Mouse (Mus musculus): ENCODE results near the gene Atp4a.
"Not testable (repeated sequence)": the region's sequence is repeated elsewhere in the genome, so short reads cannot be mapped to it uniquely, and the experiment has no call there.

The Atp4a gene

GRCm38 (mm10) chr7:30730064-30730722, 18.2 kb downstream of the Atp4a start:
- DNase-seq: not testable (repeated sequence)

DNA sequence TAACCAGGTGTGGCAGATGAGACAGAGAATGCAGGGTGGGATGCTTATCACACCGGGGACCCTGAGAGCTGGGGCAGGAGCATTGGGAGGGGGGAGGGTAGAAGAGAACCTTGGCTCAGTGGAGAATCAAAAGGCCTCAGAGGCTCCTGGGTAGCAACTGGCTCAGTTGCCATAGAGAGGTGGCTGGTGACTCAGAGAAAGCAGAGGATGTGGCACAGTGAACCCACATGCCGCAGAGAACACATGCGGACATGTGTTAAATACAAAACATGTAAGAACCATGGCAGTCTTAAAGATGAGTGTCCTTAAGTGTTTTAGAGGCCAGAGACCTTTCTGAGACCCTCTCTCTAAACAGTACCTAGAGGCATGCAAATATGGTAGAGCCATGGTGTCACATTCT, 24.2 kb downstream of the Atp4a start:
- DNase-seq: no peak

DNA sequence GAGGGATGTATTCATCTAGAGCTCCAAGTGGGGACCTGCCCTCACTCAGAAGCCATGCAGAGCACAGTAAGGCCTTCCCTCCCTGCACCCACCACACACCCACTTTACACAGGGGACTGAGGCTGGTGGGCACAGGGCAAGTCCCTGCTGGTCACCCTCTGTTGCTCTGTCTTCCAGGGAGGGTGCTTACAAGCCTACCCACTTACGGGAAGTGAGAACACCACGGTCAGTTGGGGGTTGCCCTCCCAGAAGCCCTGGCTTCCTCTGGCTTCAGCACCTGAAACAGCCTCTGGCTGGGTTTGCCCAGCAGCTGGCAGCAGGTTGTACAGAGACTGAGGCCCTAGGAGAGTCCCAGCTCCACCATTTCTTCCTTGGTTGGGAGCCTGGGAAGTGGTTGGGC, 30.6 kb downstream of the Atp4a start:
- DNase-seq: not testable (repeated sequence)

GRCm38 (mm10) chr7:30743617-30744016, 31.6 kb downstream of the Atp4a start, which contains the start of gene Gapdhs:
Gene Gapdhs, minus strand, starts transcription at chr7:30743681.
- not testable (repeated sequence) for DNase-seq

GRCm38 (mm10) chr7:30744022-30744598, 32.1 kb downstream of the Atp4a start:
- peak; percentile 41 to 62 for DNase-seq

DNA sequence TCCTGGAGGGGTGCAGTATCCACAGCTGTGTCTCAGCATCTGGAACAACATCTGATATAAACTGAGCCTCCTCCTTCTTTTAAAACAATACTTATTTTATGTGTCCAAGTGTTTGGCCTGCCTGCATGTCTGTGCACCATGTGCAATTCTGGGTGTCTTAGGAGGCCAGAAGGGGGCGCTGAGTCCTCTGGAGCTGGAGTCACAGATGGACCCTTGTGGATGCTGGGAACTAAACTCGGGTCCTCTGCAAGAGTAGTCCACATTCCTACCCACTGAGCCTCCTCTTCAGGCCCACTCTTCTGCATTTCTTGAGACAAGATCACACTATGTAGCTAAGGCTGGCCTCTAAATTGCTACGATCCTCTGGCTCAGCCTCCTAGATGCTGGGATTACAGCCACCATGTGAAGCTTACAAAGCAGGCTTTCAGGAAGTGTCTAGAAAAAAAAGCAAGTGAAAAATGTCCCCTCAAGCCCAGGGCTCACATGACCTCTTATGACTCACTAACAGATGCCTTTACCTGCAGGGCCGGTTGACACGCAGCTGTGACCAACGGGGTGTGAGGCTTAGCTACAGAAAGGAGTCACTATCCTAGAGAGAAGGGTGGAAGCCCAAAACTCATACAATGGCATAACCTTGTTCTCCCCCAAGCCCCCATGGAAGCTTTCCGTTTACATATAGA, 35.7 kb downstream of the Atp4a start:
- DNase-seq: no peak

DNA sequence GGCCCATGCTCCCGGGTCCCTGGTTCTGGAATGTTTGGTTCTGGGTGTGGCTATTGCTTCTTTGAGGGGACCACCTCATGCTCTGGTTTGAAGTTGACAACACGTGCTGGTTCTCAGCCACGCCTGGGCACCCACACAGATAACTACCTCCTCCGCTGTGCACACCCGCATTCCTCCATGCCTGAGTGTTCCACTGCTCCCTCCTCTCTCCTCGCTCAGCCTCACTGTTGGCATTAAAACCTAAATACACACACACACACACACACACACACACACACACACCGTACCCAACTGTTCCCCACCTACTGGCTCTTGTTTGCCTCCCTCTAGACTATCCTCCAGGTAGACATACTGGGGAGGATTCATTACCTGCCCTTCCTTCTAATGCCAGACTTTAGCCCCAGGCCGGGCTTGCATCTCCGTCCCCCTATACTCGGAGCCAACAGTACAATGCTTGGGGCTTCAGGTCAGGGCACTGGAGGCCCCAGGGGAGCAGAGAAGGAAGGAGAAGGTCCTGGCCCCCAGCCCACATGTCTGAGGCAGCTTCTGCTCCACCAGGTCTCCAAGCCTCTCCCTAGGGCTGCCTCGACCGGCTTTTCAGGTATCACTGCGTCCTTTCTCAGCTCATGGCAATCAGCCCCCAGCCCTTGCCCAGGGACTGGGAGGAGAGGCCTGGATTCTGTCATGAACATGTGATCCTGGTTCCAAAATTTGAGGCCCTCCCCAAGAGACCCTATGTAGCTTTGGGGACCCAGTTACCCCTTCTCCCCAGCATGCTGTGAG, 38.0 kb downstream of the Atp4a start:
- no peak for DNase-seq

DNA sequence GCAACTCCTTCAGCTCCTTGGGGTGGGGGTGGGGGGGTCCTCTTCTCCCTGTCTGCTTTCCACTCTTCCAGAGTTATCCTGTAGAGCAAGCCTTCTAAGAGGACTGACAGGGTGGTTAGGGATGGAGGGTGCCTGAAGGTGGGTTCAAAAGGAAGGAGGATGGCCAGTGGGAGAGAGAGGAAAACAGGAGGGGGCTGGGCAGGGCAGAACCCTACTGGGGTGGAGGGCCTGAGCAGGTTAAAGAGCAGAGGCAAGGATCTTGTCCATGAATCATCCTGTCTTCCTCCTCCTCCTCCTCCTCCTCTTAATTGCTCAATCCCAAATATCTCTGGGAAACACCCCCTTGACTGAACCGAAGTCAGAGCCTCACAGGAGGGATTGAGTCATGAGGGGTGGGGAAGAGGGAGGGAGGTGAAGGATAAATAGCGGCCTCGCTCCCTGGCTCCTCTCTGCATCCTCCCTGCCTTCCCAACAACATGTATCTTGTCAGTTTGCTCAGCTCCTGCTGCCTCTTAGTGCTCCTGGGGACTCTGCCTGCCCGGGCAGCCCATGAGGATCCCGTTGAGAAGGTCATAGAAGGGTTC, 39.2 kb downstream of the Atp4a start, which contains the start of gene Sbsn:
Gene Sbsn, plus strand, starts transcription at position 386 of the 584 bp plus-strand sequence.
- no peak for DNase-seq

- no peak for DNase-seq
Observed at GRCm38 (mm10) chr7:30757001-30757400, 45.0 kb downstream of the Atp4a start.

GRCm38 (mm10) chr7:30758853-30759252, 46.8 kb downstream of the Atp4a start:
- DNase-seq: peak; percentile 36 to 68

DNA sequence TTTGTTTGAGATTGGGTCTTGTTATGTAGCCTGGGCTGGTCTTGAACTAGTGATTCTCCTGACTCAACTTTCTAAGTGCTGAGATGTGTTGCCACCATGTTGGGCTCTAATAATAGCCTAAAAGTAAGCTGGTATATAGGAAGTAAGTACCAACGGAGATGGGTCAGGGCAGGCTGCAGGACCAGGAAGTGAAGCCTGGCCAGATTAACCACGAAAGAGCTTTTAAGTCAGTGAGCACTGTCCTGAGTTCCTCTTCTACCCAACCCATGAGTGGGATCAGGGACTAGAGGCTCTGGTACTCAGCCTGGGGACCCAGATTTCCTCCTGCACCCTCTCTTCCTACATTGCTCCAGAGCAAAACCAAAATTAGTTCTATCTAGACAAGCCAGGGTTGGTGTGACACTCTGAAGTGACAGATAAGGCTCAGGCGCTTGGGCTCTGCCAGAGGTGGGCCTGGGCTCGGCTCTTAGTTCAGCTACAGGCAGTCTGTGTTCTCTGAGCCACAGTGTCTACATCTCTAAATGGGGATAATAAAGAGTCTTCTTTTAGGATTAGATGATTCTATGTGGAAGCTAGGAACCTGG, 49.9 kb downstream of the Atp4a start:
- no peak for DNase-seq

DNA sequence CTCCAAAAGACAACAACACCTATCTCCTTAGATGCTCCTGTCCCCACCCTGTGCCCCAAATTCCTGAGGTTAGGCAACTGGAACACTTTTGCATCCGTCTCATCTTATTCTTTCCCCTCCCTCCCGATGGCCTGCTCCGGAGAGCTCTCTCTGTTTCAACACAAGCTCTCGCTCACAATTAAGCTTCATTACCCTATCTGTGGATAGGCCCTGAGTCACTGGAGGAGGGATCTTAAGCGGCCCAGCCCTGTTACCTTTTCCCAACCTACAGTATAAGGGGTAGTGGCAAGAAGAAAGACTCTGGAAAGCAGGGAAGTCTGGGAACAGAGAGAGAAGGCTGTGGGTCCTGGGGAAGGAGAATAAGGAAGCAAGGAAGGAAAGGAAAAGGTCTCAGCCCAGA, 51.4 kb downstream of the Atp4a start, which contains the start of gene Dmkn:
Gene Dmkn, plus strand, starts transcription at position 301 of the 400 bp plus-strand sequence.
- DNase-seq: no peak

- DNase-seq: no peak
Observed at GRCm38 (mm10) chr7:30765173-30765572, 53.2 kb downstream of the Atp4a start.

DNA sequence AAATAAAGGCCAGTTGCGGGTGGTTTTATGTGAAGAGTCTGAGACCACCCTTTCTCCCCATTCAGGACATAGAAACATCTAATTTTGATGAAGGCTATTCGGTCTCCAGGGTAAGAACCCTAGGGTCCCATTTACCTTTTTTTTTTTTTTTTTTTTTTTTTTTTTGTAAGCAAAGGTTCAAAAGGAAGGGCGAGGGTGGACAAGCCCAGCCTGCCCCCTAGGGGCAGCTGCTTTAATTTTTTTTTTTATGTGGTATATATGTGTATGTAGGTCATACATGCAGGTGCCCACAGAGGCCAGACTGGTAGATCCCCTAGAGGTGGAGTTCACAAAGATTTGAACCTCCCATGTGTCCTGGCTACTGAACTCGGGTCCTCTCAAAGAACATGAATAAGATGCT, 54.4 kb downstream of the Atp4a start:
- DNase-seq: no peak

GRCm38 (mm10) chr7:30769236-30769635, 57.2 kb downstream of the Atp4a start:
- no peak for DNase-seq

All from kidney, postnatal 36 days (tissue).